Mouse (Mus musculus) gastrocnemius, adult 2 months (tissue): Measurements from ENCODE around the gene Usp46. TPM values are rescaled to one million over a fixed set of nuclear protein-coding genes. Genes with fewer than 3 reads are reported as not detected.
"Not testable (repeated sequence)": the region's sequence is repeated elsewhere in the genome, so short reads cannot be mapped to it uniquely, and the experiment has no call there.

Source experiments
- DNase-seq: peaks from one replicate; pipeline ENCODE4 v3.0.0; 2022
- H3K27ac ChIP-seq: fragments of 200-600 bp; 2 replicates; pipeline ENCODE4 v1.8.1; 2022; ENCODE audit warnings: mild to moderate bottlenecking
- H3K4me3 ChIP-seq: fragments of 200-600 bp; 2 replicates; pipeline ENCODE4 v1.8.1; 2022; ENCODE audit warnings: mild to moderate bottlenecking, moderate library complexity
- CTCF ChIP-seq: fragments of 200-600 bp; IDR thresholded peaks from 2 replicates; pipeline ENCODE4 v1.8.1; 2022; ENCODE audit warnings: antibody characterized with exemption, mild to moderate bottlenecking, moderate library complexity
- intact Hi-C: fragments of 180-260 bp; cut with DNase I; formaldehyde crosslinking; loops from one replicate; pipeline ENCODE4 v1.15.1; 2025
- total RNA-seq, 2 experiments: library from RNA; stranded (reverse); gene quantifications; 2 replicates each; pipeline ENCODE4 v1.2.3; 2021

Gene Usp46
- total RNA-seq, 2 experiments from 2014 or later = 12.2 to 19.1 TPM

DNA sequence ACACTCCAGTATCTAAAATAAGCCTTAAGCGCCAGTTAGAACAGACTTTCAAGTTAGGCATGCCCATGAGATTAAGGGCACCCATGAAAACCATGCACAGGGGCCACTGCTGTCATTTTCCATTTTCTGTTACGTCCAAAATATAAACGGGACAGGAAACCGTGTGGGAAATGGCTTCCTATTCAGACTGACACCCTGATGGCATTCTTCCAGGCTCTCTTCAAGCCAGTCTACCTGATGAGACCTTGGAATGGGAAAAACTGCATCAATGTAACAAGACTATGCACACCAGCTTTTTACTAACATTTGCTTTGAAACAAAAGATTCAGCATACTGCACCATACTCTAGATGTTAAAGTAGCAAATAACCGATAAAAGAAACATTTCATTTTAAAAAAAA lies 69.3 kb downstream of the Usp46 start:
- intact Hi-C loops = no loop called here

DNA sequence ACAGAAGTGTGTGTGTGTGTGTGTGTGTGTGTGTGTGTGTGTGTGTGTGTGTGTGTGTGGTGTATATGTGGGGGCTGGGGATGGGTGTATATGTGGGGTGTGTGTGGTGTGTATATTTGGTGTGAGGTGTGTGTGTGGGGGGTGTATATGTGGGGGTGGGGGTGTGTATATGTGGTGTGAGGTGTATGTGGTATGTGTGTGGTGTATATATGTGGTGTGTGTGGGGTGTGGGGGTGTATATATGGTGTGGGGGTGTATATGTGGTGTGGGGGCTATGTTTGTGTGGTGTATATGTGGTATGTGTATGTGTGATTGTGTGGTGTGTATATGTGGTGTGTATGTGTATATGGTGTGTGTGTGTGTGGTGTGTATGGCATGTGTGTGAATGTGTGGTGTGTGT lies 73.4 kb downstream of the Usp46 start:
- no peak overlapping the region for H3K4me3 ChIP-seq
- no peak for DNase-seq
- no peak for TF ChIP-seq CTCF
- intact Hi-C loops = no loop called here
- H3K27ac ChIP-seq = no peak overlapping the region

More for the DNA sequence above, 69.3 kb downstream of the Usp46 start:
- no peak for TF ChIP-seq CTCF
- Histone ChIP-seq H3K4me3 (no peak overlapping the region), H3K27ac (no peak overlapping the region)
- no peak for DNase-seq

DNA sequence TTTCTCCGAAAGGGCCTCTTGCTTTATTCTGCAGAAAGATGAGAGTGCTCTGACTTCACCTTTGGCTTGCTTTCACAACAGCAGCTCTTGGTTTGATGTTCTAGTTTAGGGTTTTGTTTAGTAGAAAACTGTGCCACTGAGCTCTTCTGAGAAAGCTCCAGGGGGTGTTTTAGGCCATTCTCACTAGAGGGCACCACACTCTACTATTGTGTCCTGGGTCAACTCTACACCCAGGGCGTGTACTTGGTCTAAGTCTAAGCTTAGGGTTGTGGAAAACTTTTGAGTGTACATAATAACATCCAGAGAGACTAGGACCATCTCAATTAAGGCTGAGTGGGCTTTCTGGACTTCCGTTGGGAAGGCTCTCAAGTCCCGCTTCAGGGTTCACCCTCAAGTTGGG lies 74.7 kb downstream of the Usp46 start:
- TF ChIP-seq CTCF = peak; percentile 75
- DNase-seq = peak; percentile 33
- no peak overlapping the region for H3K4me3 ChIP-seq
- intact Hi-C loops = loop anchor here (1.0 kb wide), 1 partner anchor 285 kb away; no protein-coding TSS in a partner anchor
- H3K27ac ChIP-seq = no peak overlapping the region

DNA sequence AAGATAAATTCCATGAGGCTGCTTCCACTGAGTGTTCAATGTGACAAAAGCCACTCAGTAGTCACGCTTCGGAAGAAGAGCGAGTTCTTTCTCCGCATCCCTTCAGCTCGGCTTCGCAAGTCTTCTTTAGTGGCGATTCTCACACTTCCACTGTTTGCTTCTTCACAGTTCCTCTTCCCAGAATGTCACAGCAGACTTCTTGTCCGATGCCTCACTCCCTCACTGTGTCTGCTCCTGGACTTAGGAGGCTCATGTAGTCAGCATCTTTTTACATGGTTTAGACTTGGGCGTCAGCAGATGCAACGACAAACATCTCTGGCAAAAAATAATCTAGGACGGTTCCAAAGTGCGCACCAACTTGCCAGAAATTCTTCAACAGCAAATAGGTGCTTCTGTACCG lies 75.9 kb downstream of the Usp46 start:
- no peak for TF ChIP-seq CTCF
- no peak overlapping the region for H3K27ac ChIP-seq
- intact Hi-C loops = no loop called here
- H3K4me3 ChIP-seq = no peak overlapping the region
- no peak for DNase-seq

DNA sequence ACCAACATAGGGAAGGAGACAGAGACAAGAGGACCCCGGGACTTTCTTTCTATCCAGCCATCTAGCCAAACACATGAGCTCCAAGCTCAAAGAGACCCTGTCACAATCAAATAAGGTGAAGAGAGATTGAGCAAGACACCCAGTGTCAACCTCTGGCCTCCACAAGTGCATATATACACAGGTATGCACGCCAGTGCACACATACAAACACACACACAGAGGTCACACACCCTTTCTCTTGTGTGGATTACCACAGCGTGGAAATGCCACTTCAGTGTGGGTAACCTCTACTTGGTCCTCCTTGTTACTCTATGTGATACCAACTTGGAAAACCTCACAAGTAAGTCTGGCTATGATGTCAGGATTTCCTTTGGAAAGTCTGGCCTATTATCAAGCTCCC lies 78.7 kb downstream of the Usp46 start:
- TF ChIP-seq CTCF = no peak
- DNase-seq = no peak
- intact Hi-C loops = no loop called here
- Histone ChIP-seq H3K4me3 (no peak overlapping the region), H3K27ac (no peak overlapping the region)

DNA sequence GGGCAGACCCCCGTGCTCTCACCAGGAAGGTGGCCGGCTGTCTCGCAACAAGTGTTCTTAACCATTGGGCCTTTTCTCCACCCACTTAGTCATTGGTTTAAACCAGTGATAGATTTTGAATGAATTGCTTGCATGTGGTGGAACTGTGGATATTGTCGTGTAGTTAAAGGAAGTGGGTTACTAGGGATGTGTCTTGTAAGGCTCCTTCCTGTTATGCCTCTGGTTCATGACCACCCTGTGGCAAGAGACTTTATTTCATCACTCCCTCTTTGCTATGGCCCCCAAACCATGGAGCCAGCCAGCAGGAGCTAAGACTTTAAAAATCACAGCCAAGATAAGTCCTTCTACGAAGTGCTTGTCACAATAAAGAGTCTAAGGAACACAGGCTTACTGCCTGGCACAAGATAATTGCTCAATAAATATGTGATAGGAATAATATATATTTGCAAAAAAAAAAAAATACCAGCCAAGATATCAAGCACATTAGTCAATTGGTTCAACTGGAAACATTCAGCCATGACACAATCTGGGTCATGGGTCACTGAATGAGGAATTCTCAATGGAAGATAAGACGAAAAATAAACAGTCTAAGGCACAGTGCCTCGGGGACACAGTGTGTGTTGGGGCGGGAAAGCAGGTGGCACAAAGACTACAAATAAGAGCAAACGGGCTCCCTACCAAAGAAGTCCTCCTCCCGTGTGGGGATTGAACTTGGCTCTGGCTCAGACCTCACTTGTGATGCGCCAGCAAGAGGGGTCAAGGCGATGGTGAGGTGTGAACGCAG lies 80.3 kb downstream of the Usp46 start:
- intact Hi-C loops = no loop called here
- no peak for DNase-seq
- H3K27ac ChIP-seq = no peak overlapping the region
- no peak overlapping the region for H3K4me3 ChIP-seq
- TF ChIP-seq CTCF = no peak

DNA sequence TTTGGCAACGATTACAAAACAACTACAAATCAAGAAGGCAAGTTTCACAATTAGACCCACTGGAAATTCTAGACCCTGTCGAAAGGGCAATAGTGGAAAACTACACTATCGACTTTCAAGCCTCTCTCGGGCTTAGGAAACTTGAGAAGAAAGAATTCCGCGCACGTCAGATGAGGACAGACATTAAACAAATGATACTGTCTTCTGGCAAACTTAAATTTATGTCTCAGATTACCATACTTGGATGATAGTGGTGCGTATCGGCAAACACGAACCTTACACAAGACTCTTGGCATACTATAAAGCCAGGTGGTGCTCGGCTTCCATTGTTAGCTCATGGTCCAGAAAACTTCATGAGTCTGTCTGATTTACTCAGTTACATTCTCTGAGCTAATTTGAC lies 90.8 kb downstream of the Usp46 start:
- H3K4me3 ChIP-seq = no peak overlapping the region
- intact Hi-C loops = no loop called here
- no peak for DNase-seq
- no peak overlapping the region for H3K27ac ChIP-seq
- no peak for TF ChIP-seq CTCF

DNA sequence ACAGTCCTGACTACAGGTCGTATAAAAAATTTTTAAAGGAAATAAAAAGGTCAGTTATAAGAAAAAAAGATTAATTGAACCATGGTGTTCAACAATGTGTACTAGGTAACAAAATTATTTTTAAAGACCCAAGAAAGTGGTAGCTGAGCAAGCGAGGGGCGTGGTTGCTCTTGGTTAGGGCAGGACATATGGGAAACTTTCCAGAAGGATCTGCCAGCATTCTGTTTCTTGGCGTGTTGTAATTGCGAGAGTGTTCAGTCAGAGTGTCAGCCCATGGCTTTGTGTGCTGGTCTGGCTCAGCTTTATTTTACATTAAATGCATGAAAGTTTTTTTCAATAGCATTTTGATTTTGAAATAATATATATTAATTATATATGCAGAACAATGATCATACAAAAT lies 96.5 kb downstream of the Usp46 start:
- Histone ChIP-seq H3K27ac (no peak overlapping the region), H3K4me3 (no peak overlapping the region)
- peak; percentile 33 for DNase-seq
- no peak for TF ChIP-seq CTCF
- intact Hi-C loops = no loop called here

DNA sequence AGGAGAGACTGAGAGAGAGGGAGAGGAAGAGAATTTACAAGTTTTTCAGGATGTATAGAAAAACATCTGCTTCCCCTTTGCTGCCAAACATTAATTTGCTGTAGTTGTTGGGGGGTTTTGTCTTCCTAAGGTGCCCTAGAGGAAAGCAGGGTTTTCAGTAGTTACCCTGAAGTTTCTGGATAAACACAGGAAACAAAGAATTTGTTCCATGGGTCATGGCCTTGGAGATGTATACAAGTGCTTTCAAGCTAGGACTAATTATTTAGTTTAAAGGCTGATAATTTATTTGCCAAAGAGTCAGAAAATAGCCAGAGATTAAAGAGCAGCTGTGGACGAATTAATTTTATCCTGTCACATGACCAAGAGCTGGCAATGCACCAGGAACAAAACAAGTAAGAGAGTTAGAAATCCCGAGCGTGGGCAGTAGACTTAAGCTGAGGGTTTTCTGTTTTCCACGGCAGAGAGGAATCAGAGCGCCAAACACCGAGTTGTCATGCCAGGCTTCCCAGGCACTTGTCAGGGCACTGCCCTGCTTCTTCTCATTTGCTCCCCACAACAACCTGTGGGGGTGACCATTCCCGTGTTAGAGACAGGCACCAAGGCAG lies 98.1 kb downstream of the Usp46 start:
- TF ChIP-seq CTCF = no peak
- intact Hi-C loops = no loop called here
- Histone ChIP-seq H3K4me3 (peak overlapping the region; percentile 5; the same call in 1 of the 2 replicates), H3K27ac (no peak overlapping the region)
- no peak for DNase-seq

DNA sequence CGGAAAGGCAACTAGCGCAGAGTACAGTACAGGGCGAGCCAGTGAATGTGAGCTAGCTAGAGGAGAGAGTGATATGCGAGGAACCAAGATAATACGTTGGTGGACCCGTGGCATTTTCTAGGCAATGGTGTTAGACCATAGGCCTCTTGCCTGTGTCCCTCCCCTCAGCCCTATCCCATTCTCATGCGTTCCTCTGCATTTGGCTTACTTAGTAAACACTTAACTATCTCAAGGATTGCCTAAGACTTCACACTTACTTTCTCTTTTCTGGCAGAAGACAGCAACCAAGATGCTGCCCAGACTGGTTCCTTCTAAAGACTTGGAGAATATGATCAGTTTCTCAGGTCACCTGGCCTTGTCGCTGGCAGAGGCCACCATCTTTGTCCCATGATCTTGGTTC lies 98.9 kb downstream of the Usp46 start:
- TF ChIP-seq CTCF = no peak
- no peak for DNase-seq
- H3K27ac ChIP-seq = no peak overlapping the region
- intact Hi-C loops = no loop called here
- no peak overlapping the region for H3K4me3 ChIP-seq

DNA sequence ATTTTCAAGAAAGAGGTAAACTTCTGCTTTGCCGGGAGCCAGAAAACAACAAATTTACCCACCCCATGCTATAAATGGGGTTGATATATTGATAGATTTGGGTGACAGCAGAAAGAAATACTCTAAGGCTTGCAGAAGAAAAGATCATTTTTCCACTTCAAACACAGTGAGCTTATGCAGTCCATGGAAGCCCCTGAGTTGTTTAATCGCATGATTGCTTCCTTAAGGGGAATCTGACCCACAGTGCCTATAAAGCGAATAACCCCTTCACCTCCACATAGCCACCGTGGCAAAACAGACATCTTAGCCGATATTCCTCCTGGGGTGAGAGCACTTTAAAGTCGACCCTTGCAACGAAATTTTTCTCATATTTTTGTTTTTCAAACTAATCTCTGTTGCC lies 108.5 kb downstream of the Usp46 start:
- DNase-seq = no peak
- Histone ChIP-seq H3K27ac (no peak overlapping the region), H3K4me3 (no peak overlapping the region)
- intact Hi-C loops = no loop called here
- no peak for TF ChIP-seq CTCF

DNA sequence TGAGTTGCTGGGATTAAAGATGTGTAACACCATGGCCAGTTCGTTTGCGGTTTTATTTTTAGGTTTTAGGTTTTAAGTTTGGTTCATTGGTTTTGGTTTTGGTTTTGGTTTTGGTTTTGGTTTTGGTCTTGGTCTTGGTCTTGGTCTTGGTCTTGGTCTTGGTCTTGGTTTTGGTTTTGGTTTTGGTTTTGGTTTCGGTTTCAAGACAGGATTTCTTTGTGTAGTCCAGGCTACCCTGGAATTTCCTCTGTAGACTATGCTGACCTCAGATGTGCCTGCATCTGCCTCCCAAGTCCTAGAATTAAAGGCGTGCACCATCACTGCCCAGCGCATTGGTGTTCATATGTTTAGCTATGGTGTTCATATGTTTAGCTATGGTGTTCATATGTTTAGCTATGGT lies 109.6 kb downstream of the Usp46 start:
- H3K27ac ChIP-seq, intact Hi-C loops, H3K4me3 ChIP-seq, DNase-seq: not testable (repeated sequence)

DNA sequence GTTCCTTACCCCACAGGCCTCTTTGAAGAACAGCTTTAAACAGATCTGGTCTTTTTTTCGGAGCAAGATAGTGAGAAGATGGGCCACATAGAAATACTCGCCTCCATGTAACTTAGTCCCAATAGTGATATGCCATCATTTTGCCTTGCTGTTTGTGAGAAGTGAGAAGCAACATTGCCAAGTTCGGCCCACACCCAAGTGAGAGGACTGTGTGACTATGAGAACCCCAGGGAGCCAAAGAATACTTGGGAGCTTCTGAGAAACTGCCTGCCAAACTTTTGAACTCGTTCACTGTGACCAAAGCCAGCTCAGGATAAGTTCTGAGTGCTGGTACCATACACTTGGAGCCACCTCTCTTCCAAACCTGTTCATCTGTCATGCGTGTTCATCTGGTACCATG lies 110.1 kb downstream of the Usp46 start:
- Histone ChIP-seq H3K4me3 (no peak overlapping the region), H3K27ac (no peak overlapping the region)
- DNase-seq = no peak
- TF ChIP-seq CTCF = no peak
- intact Hi-C loops = no loop called here

DNA sequence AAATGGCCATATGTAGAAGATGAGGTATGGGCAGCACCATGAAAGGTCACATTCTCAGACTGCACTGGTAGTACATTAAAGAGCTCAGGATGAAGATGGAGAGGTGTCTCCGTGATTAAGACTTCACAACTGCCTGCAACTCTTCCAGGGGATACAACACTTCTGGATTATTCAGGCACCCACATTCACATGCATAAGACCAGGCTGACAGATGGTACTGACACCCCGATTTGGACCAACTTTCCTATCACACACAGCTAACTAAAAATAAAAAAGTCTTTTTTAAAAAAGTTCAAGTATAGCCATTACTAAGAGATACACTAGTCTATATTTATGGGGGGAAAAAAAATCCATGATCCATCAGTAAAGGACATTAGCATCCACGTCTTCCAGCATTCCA lies 112.5 kb downstream of the Usp46 start:
- Histone ChIP-seq H3K4me3 (no peak overlapping the region), H3K27ac (no peak overlapping the region)
- no peak for DNase-seq
- intact Hi-C loops = no loop called here
- TF ChIP-seq CTCF = no peak
